ENCODE assay signal across 8 mouse cellular contexts in genomic region chr17:88505275-88505723, GRCm38 (mm10). TPM values are rescaled to one million over a fixed set of nuclear protein-coding genes. Genes with fewer than 3 reads are reported as not detected.
DNase-seq lines count a peak whose midpoint lies in the region; ATAC-seq and TF ChIP-seq lines count a peak whose summit lies in the region.
"Had no signal": no experiment of that assay in that cellular context is flagged by ENCODE, and none has a peak within 500 bp of the region (broad histone marks: within the 10 kb centered on the region; RNA-seq: fewer than 3 reads in every experiment).

No protein-coding gene starts in this region.

- H3K4me2 ChIP-seq in embryonic facial prominence, embryonic 14.5 days (ENCODE audit: low read depth, low read length) = no peak overlapping the region

- WGBS in embryonic facial prominence, embryonic 14.5 days = 28% methylated on average over 10 of the region's 10 CpGs

- H3K9me3 ChIP-seq in E14TG2a.4 (ENCODE audit: low read length) = no peaks in the 10 kb centered on the region
- H3K9me3 ChIP-seq in ES-E14 (ENCODE audit: control insufficient read depth, insufficient read depth, low read depth, low read length) = no peaks in the 10 kb centered on the region
- H3K9me3 ChIP-seq in embryonic facial prominence, embryonic 14.5 days (ENCODE audit: control insufficient read depth, low read length) = no peaks in the 10 kb centered on the region

- peak overlapping the region; percentile 51 for H3K4me3 ChIP-seq in E14TG2a.4 (replicated peaks; ENCODE audit: low read length)
- peak overlapping the region in 1 of 2 experiments; percentile 19; a peak in 2 of 4 replicates for H3K4me3 ChIP-seq in ES-E14 (ENCODE audit: insufficient read depth in 1 of 2, low read depth in 1 of 2, low read length in 2 of 2, poor library complexity in 1 of 2, severe bottlenecking in 1 of 2)
- no peak overlapping the region for H3K4me3 ChIP-seq in embryonic facial prominence, embryonic 14.5 days (ENCODE audit: low read depth, low read length)

- H3K9ac ChIP-seq in ES-E14 (ENCODE audit: insufficient read depth, low read depth, low read length, poor library complexity, severe bottlenecking) = peak overlapping the region; percentile 28; the same call in 1 of the 2 replicates
- no peak overlapping the region for H3K9ac ChIP-seq in embryonic facial prominence, embryonic 14.5 days (ENCODE audit: low read depth, low read length)

- 0 out of 2 replicates have a peak, but pooled peaks cover 13% of the 10 kb centered on the region for H3K27me3 ChIP-seq in E14TG2a.4 (ENCODE audit: insufficient read depth, low read length)
- no peaks in the 10 kb centered on the region for H3K27me3 ChIP-seq in embryonic facial prominence, embryonic 14.5 days (replicated peaks; ENCODE audit: control insufficient read depth, insufficient read depth, low read length)

- H3K36me3 ChIP-seq in E14TG2a.4 (ENCODE audit: insufficient read depth, low read length) (no peaks in the 10 kb centered on the region), ES-E14 (ENCODE audit: control insufficient read depth, insufficient read depth, low read length, poor library complexity, severe bottlenecking) (no peaks in the 10 kb centered on the region)
- no peaks in the 10 kb centered on the region for H3K36me3 ChIP-seq in embryonic facial prominence, embryonic 14.5 days (ENCODE audit: control insufficient read depth, insufficient read depth, low read length)

- DNase-seq in ES-E14 (ENCODE audit: low read depth, low spot score) = no peak
- DNase-seq in embryonic facial prominence, embryonic 14.5 days (ENCODE audit: low spot score) = peak; percentile 30
- DNase-seq in layer of hippocampus, adult 9-11 months = peak; percentile 59
- no peak for DNase-seq in thymus, postnatal 4 days
- no peak for DNase-seq in thymus, postnatal 14 days
- DNase-seq: thymus, postnatal 25 days had no signal

- no peak overlapping the region for H3K27ac ChIP-seq in ES-E14 (ENCODE audit: insufficient read depth, low read depth, low read length, poor library complexity, severe bottlenecking)
- no peak overlapping the region for H3K27ac ChIP-seq in embryonic facial prominence, embryonic 14.5 days (replicated peaks; ENCODE audit: low read depth, low read length)

- no peak for TF ChIP-seq CTCF in E14TG2a.4 (conservative IDR thresholded peaks at IDR 0.05; ENCODE audit: low read length)

- ATAC-seq in embryonic facial prominence, embryonic 14.5 days (ENCODE audit: low read depth) = peak; percentile 47; the same call in 1 of the 2 replicates
- ATAC-seq in erythroid progenitor cell, adult 5-6 weeks (replicated peaks; ENCODE audit: low FRiP score, poor library complexity, severe bottlenecking) = no peak

- in situ Hi-C loops in ES-E14 (cut with MboI; ENCODE audit: low sequenced_read_pairs in 2 of 2, unreplicated experiment in 2 of 2) = loop anchor here in 1 of 2 experiments (25.0 kb wide), 1 partner anchor 243 kb away; no protein-coding TSS in a partner anchor

- H3K4me1 ChIP-seq in E14TG2a.4 (replicated peaks; ENCODE audit: low read depth, low read length) (peaks cover 63% of the 10 kb centered on the region), ES-E14 (ENCODE audit: control insufficient read depth in 2 of 2, insufficient read depth in 2 of 2, low read length in 2 of 2, poor library complexity in 1 of 2) (peaks cover 17 to 18% of the 10 kb centered on the region in 2 experiments)
- H3K4me1 ChIP-seq in embryonic facial prominence, embryonic 14.5 days (ENCODE audit: control insufficient read depth, insufficient read depth, low read length) = no peaks in the 10 kb centered on the region; the same call in 1 of the 2 replicates

TF ChIP-seq in ES-E14, 5 proteins besides CTCF, POLR2A, EP300 and RAD21:
- TF ChIP-seq HCFC1 (IDR thresholded peaks at IDR 0.05; ENCODE audit: borderline replicate concordance, insufficient read depth, low read length) (no peak), ZC3H11A (IDR thresholded peaks at IDR 0.05; ENCODE audit: borderline replicate concordance, low read depth, low read length) (no peak), MAFK (IDR thresholded peaks at IDR 0.05; ENCODE audit: insufficient read depth, low read depth, low read length) (no peak), ZNF384 (IDR thresholded peaks at IDR 0.05; ENCODE audit: low read depth, low read length) (no peak), CHD2 (IDR thresholded peaks at IDR 0.05; ENCODE audit: low read depth, low read length) (no peak)

RNA-seq across cellular contexts. Expression of gene Ppp1r21, which starts 24.6 kb away (rescaled TPM):
- total RNA-seq in ES-E14 (2012; rRNA removed) = 21.7 and 24.8 TPM in 2 replicates
- polyA plus RNA-seq in embryonic facial prominence, embryonic 14.5 days (2014; fragmentation: Nextera tagmentation; extraction: Ambion mirVana) = 23.5 and 24.1 TPM in 2 replicates
- 16.3 and 20.5 TPM in 2 replicates for total RNA-seq in erythroid progenitor cell, adult 5-6 weeks (2015; ENCODE audit: low replicate concordance)
- 7.6 and 8.1 TPM in 2 replicates for total RNA-seq in erythroid progenitor cell, adult 5-6 weeks (2017; ENCODE audit: low replicate concordance)

Comparison
In these comparisons a context has a peak if more than half of its experiments do, and no peak if none do; other contexts are left out.
1. DNase-seq: peak in embryonic facial prominence, embryonic 14.5 days (single experiment) and layer of hippocampus, adult 9-11 months (single experiment); none in ES-E14 (single experiment), thymus, postnatal 4 days (single experiment) and thymus, postnatal 14 days (single experiment).